Mouse (Mus musculus): Measurements from ENCODE around the gene Klk7. TPM values are rescaled to one million over a fixed set of nuclear protein-coding genes. Genes with fewer than 3 reads are reported as not detected.

Gene Klk7
- 0.10 TPM in 1 of 2 replicates, not detected in the other for total RNA-seq (2017)

GRCm38 (mm10) chr7:43810994-43811393 lies at the start of gene Klk7:
Klk7 (plus strand) TSS chr7:43811294.
- ATAC-seq (replicated peaks in 1 of 2; ENCODE audit: insufficient read depth in 1 of 2, low FRiP score in 2 of 2, low TSS enrichment in 1 of 2, low read depth in 1 of 2, poor library complexity in 2 of 2, severe bottlenecking in 2 of 2) = no peak

DNA sequence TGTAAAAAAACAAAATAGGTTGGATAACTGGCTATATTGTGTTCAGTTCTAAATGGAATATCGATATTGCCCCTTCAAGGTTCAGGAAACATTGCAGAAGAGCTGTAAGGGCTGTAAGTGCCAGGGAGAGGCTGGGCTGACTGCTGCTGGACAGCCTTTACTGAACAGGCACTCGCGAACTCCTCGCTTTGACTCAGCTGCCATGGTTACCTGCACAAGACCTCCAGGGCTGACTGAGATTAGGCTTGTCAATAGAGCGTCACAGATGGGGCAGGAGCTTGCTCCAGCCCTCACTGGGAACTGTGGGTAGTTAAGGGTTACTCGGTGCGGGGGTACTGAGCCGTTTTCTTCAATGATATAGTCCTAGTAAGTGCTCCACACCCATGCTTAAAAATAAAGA lies 44.6 kb upstream of the Klk7 start:
- ATAC-seq (replicated peaks in 1 of 2; ENCODE audit: insufficient read depth in 1 of 2, low FRiP score in 2 of 2, low TSS enrichment in 1 of 2, low read depth in 1 of 2, poor library complexity in 2 of 2, severe bottlenecking in 2 of 2) = no peak

DNA sequence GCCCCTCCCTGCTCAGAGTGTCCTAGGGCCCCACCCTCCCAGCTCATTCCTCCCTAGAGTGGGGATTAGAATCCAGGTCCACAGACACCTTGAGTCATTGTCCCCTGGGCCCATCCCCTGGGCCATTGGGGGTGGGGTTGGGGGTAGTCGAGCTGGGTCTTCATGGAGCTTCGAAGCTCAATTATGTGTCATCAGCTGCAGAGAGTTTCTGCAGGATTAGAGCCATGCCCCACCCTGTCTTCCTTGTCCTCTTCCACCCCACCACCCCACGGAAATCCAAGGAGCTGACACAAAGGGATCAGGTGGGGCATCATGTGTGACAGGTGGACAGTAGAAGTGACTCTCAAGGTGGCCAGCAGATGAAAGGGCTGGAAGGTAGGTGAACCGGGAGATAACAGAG lies 42.5 kb upstream of the Klk7 start, which contains the start of gene Klk12:
Gene Klk12, plus strand, starts transcription at position 301 of the 400 bp plus-strand sequence.
- ATAC-seq (replicated peaks in 1 of 2; ENCODE audit: insufficient read depth in 1 of 2, low FRiP score in 2 of 2, low TSS enrichment in 1 of 2, low read depth in 1 of 2, poor library complexity in 2 of 2, severe bottlenecking in 2 of 2) = no peak

DNA sequence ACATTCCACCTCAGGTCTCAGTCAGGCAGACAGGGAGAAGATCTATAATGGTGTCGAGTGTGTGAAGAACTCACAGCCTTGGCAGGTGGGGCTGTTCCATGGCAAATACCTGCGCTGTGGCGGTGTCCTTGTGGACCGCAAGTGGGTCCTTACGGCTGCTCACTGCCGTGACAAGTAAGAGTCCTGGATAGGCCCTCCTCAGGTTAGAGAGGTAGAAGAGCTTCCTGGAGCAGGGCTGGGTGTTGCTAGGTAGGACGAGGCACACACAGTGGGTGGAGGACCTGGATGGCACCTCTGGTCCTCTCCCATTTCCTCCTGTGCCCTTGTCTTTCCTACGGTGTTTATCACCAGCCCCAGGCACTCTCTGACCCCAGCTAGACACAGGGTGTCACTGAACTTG lies 41.5 kb upstream of the Klk7 start:
- ATAC-seq (replicated peaks in 1 of 2; ENCODE audit: insufficient read depth in 1 of 2, low FRiP score in 2 of 2, low TSS enrichment in 1 of 2, low read depth in 1 of 2, poor library complexity in 2 of 2, severe bottlenecking in 2 of 2) = no peak

DNA sequence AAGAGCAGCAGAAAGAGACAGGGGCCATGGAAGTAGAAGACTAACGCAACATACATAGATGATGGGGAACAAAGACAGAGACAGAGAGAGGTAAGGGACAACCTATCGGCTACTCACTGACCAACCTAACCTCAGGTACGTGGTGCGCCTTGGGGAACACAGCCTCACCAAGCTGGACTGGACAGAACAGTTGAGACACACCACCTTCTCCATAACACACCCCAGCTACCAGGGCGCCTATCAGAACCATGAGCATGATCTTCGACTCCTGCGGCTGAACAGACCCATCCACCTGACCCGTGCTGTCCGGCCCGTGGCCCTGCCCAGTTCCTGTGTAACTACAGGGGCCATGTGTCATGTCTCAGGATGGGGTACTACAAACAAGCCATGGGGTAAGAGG lies 40.4 kb upstream of the Klk7 start:
- no peak for ATAC-seq (replicated peaks in 1 of 2; ENCODE audit: insufficient read depth in 1 of 2, low FRiP score in 2 of 2, low TSS enrichment in 1 of 2, low read depth in 1 of 2, poor library complexity in 2 of 2, severe bottlenecking in 2 of 2)

GRCm38 (mm10) chr7:43771916-43772315 lies 39.2 kb upstream of the Klk7 start:
- no peak for ATAC-seq (replicated peaks in 1 of 2; ENCODE audit: insufficient read depth in 1 of 2, low FRiP score in 2 of 2, low TSS enrichment in 1 of 2, low read depth in 1 of 2, poor library complexity in 2 of 2, severe bottlenecking in 2 of 2)

DNA sequence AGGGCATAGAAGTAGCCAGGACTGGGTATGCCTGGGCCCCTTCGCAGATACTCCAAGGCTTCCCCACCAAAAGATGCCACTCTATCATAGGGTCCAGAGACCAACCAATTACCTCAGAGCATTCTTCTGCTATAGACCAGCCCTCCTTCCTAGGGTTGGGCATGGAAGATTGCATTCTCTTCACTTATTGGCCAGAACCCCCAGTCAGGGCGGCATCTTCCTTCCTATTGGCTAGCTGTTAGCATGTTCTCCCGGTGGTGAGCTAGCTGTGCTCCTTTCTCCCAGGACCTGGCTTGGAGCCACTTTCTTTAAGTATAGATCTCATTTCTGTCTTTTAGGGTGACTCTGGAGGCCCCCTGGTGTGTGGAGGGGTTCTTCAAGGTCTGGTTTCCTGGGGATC lies 38.2 kb upstream of the Klk7 start:
- ATAC-seq (replicated peaks in 1 of 2; ENCODE audit: insufficient read depth in 1 of 2, low FRiP score in 2 of 2, low TSS enrichment in 1 of 2, low read depth in 1 of 2, poor library complexity in 2 of 2, severe bottlenecking in 2 of 2) = 0 out of 4 replicates have a peak, but pooled peaks of 1 of the 2 experiments have one; percentile 17

DNA sequence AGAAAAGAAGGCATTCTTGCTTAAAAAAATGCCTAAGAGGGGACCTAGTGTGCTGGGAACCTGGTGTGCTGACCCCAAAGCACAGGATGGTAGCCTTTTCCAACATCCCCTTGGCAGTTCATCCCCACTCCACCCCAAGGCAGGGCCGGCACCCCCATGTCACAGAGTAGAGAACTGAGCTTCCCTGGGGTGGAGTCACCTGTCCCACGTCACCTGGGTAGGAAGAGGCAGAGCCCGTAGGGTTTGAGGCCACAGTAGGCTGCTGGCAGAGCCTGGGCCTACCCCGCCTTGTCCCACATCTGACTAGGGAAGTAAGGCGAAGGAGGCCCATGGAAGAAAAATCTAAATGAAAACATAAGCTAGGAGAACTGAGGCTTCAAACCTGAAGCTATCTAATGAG lies 36.7 kb upstream of the Klk7 start, which contains the start of gene Klk11:
Gene Klk11, plus strand, starts transcription at position 241 of the 400 bp plus-strand sequence.
- ATAC-seq (replicated peaks in 1 of 2; ENCODE audit: insufficient read depth in 1 of 2, low FRiP score in 2 of 2, low TSS enrichment in 1 of 2, low read depth in 1 of 2, poor library complexity in 2 of 2, severe bottlenecking in 2 of 2) = no peak

DNA sequence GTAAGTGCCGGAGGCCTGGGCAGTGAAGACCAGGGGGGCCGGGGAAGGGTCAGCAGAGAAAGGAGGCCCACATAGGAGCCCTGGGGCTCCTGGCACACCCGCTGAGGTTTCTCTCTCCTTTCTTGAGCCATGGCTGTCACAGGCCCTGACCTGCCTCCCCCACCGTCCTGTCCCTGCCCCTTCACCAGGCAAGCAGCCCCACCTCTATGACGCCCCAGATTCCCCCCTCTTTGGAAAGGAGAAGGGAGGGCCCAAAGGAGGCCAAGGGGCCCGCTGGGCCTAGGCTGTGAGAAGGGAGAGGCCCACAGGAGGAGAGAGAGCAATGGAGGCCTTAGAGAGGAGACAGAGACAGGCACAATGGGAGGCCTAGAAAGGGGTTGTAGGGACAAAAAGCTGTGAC lies 36.3 kb upstream of the Klk7 start:
- ATAC-seq (replicated peaks in 1 of 2; ENCODE audit: insufficient read depth in 1 of 2, low FRiP score in 2 of 2, low TSS enrichment in 1 of 2, low read depth in 1 of 2, poor library complexity in 2 of 2, severe bottlenecking in 2 of 2) = no peak

- ATAC-seq (replicated peaks in 1 of 2; ENCODE audit: insufficient read depth in 1 of 2, low FRiP score in 2 of 2, low TSS enrichment in 1 of 2, low read depth in 1 of 2, poor library complexity in 2 of 2, severe bottlenecking in 2 of 2) = no peak
These were observed 35.6 kb upstream of the Klk7 start for GRCm38 (mm10) chr7:43775311-43776057.

- ATAC-seq (replicated peaks in 1 of 2; ENCODE audit: insufficient read depth in 1 of 2, low FRiP score in 2 of 2, low TSS enrichment in 1 of 2, low read depth in 1 of 2, poor library complexity in 2 of 2, severe bottlenecking in 2 of 2) = no peak
These were observed 34.6 kb upstream of the Klk7 start for GRCm38 (mm10) chr7:43776506-43776905.

DNA sequence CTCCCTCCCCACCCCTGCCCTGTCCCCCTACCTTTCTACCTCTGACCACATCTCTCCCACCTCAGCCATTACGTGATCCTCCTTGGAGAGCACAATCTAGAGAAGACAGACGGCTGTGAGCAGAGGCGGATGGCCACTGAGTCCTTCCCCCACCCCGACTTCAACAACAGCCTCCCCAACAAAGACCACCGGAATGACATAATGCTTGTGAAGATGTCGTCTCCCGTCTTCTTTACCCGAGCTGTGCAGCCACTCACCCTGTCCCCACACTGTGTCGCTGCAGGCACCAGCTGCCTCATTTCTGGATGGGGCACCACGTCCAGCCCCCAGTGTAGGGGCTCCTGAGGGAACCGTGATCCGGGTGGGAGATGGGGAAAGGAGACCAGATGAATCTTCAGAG lies 33.7 kb upstream of the Klk7 start:
- no peak for ATAC-seq (replicated peaks in 1 of 2; ENCODE audit: insufficient read depth in 1 of 2, low FRiP score in 2 of 2, low TSS enrichment in 1 of 2, low read depth in 1 of 2, poor library complexity in 2 of 2, severe bottlenecking in 2 of 2)

DNA sequence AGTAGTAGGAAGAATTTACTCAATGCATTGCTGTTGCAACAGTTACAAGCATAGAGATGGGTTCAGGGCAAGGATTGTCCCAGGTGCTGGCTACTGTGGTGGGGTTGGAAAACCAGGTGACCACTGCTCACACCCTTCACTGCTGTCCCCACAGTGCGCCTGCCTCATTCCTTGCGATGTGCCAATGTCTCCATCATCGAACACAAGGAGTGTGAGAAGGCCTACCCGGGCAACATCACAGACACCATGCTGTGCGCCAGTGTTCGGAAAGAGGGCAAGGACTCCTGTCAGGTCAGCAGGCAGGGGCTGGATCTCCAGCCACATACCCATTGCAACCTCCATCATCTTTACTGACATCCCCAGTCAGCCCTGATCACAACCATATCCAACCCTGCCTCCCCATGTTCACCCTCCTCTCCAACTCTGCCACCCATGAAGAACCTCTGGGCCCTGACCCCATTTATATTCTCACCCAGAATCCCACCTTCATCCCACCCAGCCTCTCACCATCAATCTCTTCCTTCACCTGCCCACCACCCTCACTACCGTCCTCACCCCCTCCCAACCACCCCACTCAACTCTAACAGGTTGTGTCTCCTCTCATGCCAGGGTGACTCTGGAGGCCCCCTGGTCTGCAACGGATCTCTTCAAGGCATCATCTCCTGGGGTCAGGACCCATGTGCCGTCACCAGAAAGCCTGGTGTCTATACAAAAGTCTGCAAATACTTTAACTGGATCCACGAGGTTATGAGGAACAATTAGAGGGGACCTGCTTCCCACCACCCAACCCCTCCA lies 32.7 kb upstream of the Klk7 start:
- ATAC-seq (replicated peaks in 1 of 2; ENCODE audit: insufficient read depth in 1 of 2, low FRiP score in 2 of 2, low TSS enrichment in 1 of 2, low read depth in 1 of 2, poor library complexity in 2 of 2, severe bottlenecking in 2 of 2) = no peak

- ATAC-seq (replicated peaks in 1 of 2; ENCODE audit: insufficient read depth in 1 of 2, low FRiP score in 2 of 2, low TSS enrichment in 1 of 2, low read depth in 1 of 2, poor library complexity in 2 of 2, severe bottlenecking in 2 of 2) = no peak
These were observed 30.9 kb upstream of the Klk7 start for GRCm38 (mm10) chr7:43780241-43780640.

GRCm38 (mm10) chr7:43780746-43781145 lies 30.3 kb upstream of the Klk7 start, which contains the start of gene Klk10:
Klk10 (plus strand) TSS chr7:43781035.
- no peak for ATAC-seq (replicated peaks in 1 of 2; ENCODE audit: insufficient read depth in 1 of 2, low FRiP score in 2 of 2, low TSS enrichment in 1 of 2, low read depth in 1 of 2, poor library complexity in 2 of 2, severe bottlenecking in 2 of 2)

DNA sequence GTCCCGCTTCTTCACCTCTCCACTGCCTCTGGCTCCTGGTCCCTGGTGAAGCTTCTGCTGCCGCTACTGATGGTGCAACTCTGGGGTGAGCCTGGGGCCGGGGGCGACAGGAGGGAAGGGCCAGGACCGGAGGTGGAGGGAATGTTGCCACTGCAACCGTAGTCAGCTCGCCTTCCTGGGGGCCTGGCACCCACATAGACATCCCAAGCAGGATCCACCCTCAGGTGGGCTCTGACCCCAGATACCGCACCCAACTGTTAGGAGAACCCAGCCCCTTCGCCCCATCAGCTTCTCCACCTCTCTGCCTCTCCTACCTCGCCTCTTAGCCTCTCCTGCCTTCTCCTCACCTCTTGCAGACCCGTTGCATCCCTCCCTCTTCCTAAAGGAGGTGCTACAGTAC lies 29.6 kb upstream of the Klk7 start:
- ATAC-seq (replicated peaks in 1 of 2; ENCODE audit: insufficient read depth in 1 of 2, low FRiP score in 2 of 2, low TSS enrichment in 1 of 2, low read depth in 1 of 2, poor library complexity in 2 of 2, severe bottlenecking in 2 of 2) = no peak

DNA sequence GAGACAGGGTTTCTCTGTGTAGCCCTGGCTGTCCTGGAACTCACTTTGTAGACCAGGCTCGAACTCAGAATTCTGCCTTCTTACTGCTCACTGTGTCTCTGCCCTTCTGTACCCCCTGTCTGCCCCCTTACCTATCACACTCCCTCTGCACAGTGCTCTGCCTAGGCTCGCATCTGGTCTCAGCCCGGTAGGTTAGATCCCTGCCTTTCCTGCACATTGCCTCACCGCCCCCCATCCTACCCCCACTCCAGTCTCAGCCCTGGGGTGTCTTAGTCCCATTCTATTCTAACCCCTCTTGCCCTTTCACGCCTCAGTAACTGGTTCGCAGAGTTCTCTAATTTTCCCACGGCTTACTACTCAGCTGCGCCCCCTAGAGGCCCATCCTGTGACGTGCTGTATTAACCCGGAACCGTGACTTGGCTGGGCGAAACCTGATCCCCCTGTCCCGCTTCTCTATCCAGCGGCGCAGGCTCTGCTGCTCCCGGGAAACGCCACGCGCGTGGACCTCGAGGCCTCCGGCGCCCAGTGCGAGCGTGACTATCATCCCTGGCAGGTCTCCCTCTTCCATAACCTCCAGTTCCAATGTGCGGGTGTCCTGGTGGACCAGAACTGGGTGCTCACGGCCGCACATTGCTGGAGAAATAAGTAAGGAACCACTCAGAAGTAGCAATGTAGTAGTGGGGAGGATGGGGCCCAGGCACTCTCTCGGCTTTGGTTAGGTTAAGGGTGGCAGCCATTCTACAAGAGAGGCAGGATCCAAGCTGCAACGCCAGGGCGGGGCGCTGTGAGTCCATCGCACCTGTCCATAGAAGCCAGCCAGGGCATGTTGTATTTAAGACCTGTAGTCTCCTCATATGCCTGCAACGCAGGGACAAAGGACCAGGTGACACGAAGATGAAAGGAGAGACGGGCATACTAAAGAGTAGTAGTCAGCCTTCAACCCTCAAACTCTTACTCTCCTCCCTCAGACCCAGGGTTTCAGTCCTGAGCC lies 28.5 kb upstream of the Klk7 start:
- ATAC-seq (replicated peaks in 1 of 2; ENCODE audit: insufficient read depth in 1 of 2, low FRiP score in 2 of 2, low TSS enrichment in 1 of 2, low read depth in 1 of 2, poor library complexity in 2 of 2, severe bottlenecking in 2 of 2) = peak; percentile 83 to 88
